Mouse (Mus musculus): ENCODE data around the gene Tspear.

The Tspear gene

GRCm38 (mm10) chr10:77794976-77795375 lies 108.6 kb downstream of the Tspear start, which contains the start of gene Gm9639:
TSS of gene Gm9639 (minus strand) at chr10:77795076.
- DNase-seq (ENCODE audit: low spot score) = peak; percentile 1

DNA sequence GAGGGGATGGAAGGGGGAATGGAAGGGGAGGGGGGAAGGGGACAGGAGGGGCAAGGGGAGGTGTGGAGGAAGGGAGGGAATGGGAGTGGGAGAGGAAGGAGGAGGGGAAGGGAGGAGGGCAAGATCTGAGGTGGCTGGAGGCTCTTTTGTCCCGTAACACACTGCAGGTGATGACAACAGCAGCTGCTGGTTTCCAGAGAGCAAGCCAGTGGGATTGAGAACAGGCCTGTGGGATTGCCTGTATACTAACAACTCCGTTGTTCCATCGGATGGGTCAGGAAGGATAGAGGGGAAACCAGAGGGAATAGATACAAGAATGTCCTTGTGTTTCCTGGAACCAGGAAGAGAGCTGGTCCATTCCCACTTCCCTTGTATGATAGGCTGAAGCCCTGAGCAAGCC lies 111.3 kb downstream of the Tspear start:
- DNase-seq (ENCODE audit: low spot score) = peak; percentile 11

DNA sequence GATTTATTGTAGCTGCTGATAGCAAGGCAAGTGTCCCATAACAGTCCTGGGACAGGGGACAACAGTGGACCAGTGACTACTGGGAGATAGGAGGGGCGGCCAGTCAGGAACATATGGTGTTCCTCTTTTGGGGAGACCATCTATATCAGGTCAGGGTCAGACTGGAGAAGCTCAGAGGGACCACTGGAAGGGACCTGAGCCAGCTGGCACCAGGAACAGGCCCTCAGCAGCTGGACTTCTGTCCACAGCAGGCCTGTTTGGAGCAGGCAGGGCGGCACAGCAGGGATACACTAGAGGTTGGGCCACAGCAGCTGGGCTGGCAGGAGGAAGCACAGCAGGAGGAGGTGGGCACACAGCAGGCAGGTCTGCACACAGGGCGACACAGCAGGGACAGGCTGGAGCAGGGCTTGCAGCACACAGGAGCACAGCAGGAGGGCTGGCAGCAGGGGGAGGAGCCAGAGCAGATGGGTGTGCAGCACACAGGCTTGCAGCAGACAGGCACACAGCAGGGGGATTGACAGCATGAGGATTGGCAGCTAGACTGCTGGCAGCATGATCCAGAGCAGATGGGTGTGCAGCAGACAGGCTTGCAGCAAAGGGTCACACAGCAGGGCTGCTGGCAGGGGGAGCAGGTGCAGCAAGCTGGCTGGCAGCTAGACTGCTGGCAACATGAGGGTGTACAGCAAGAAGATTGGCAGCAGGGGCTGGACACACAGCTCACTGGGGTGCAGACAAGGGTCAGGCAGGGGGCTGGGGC lies 112.0 kb downstream of the Tspear start:
- peak; percentile 18 for DNase-seq (ENCODE audit: low spot score)

GRCm38 (mm10) chr10:77798921-77799508 lies 112.6 kb downstream of the Tspear start, which contains the start of gene Gm19668:
TSS of gene Gm19668 (minus strand) at chr10:77799133.
- DNase-seq (ENCODE audit: low spot score) = peak; percentile 16

DNA sequence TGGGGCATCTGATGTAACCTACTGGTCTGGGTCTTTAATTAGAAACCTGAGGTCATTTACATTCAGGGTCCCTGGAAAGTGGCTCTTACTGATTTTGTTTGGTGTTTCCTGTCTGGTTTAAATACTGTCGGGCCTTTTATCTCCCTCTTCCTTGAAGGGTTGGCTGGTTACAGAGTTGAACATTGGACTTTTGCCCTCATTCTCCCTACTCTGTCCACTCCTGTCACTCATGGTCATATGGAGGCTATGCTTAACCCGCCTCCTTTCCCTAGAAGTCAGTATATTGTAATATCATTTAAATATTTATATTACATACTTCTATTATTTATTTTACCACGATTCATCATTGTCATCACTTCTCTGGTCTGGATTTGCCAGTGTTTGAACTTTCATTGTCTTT lies 117.7 kb downstream of the Tspear start:
- peak; percentile 0 for DNase-seq (ENCODE audit: low spot score)

DNA sequence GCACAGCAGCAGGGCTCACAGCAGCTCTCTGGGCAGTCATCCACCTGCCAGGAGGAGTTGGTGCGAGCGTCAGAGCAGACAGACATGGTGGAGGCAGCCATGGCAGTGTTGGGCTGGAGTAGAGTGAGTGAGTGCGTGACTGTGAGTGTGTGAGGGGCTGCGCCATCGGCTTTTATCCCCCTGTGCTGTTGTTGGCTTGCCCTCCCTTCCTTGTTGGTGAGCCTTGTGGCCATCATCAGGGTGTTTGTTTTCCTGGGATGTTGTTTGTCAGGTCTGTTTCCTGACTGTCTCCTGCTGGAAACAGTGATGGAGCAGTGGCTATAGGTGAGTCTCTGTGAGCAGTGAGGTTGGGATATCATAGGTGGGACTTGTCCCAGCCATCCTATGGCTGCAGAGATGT lies 125.4 kb downstream of the Tspear start, which contains the start of gene Gm9507:
TSS of gene Gm9507 (minus strand) at position 101 of the 400 bp plus-strand sequence.
- no peak for DNase-seq (ENCODE audit: low spot score)

DNA sequence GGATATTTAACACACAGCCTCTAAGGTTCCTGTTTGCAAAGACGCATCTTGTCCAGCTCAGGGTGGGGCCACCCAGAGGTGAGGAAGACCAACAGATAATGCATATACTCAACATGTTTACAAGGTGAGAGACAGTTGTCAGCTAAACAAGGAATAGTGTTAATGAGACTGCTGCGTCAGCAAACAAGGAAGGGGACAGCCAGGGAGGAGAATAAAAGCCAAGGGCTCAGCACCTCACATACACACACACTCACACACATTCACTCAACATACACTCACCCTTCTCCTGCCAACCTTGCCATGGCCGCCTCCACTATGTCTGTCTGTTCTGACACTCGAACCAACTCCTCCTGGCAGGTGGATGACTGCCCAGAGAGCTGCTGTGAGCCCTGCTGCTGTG lies 128.0 kb downstream of the Tspear start, which contains the start of gene Gm2696:
TSS of gene Gm2696 (plus strand) at position 301 of the 400 bp plus-strand sequence.
- no peak for DNase-seq (ENCODE audit: low spot score)

GRCm38 (mm10) chr10:77815514-77815913 lies 129.1 kb downstream of the Tspear start:
- no peak for DNase-seq (ENCODE audit: low spot score)

GRCm38 (mm10) chr10:77818523-77818922 lies 132.2 kb downstream of the Tspear start:
- no peak for DNase-seq (ENCODE audit: low spot score)

- no peak for DNase-seq (ENCODE audit: low spot score)
Measured at GRCm38 (mm10) chr10:77819203-77819602, 132.8 kb downstream of the Tspear start.

DNA sequence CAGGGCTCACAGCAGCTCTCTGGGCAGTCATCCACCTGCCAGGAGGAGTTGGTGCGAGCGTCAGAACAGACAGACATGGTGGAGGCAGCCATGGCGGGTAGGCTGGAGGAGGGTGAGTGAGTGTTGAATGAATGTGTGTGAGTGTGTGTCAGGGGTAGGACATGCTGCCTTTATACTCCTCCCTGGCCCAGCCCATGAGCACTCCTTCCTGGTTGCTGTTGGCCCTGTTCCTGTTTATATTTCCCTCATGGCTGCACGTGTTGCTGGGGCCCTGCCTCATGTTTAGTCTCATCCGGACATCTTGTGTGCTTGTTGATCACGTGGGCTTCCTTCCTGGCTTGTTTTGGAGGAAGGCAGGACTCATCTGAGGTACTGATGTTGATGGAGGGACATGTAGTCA lies 140.6 kb downstream of the Tspear start, which contains the start of gene Krtap10-4:
TSS of gene Krtap10-4 (minus strand) at position 145 of the 400 bp plus-strand sequence.
- DNase-seq (ENCODE audit: low spot score) = no peak

- no peak for DNase-seq (ENCODE audit: low spot score)
Measured at GRCm38 (mm10) chr10:77835647-77836046, 149.3 kb downstream of the Tspear start, which contains the start of gene Krtap10-10. TSS of gene Krtap10-10 (plus strand) at chr10:77835947.

- DNase-seq (ENCODE audit: low spot score) = no peak
Measured at GRCm38 (mm10) chr10:77839006-77839405, 152.6 kb downstream of the Tspear start.

GRCm38 (mm10) chr10:77846503-77846902 lies 160.1 kb downstream of the Tspear start, which contains the start of gene Gm36176:
TSS of gene Gm36176 (plus strand) at chr10:77846803.
- no peak for DNase-seq (ENCODE audit: low spot score)

DNA sequence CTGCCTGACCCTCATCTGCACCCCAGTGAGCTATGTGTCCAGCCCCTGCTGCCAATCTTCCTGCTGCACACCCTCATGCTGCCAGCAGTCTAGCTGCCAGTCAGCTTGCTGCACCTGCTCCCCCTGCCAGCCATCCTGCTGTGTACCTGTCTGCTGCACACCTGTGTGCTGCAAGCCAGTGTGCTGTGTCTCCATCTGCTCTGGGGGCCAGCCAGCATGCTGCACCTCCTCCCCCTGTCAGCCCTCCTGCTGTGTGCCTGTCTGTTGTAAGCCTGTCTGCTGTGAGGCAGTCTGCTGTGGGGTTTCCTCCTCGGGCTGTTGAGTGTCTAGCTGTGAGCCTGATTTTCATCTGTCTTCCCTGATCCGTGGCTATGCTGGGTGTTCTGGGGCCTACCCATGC lies 160.6 kb downstream of the Tspear start:
- DNase-seq (ENCODE audit: low spot score) = no peak

- DNase-seq (ENCODE audit: low spot score) = no peak
Measured at GRCm38 (mm10) chr10:77847538-77847937, 161.2 kb downstream of the Tspear start.

- DNase-seq (ENCODE audit: low spot score) = no peak
Measured at GRCm38 (mm10) chr10:77852559-77852958, 166.2 kb downstream of the Tspear start, which contains the start of gene Gm10318. TSS of gene Gm10318 (plus strand) at chr10:77852859.

GRCm38 (mm10) chr10:77861675-77862074 lies 175.3 kb downstream of the Tspear start, which contains the start of gene Gm3285:
TSS of gene Gm3285 (plus strand) at chr10:77861975.
- DNase-seq (ENCODE audit: low spot score) = no peak

- peak; percentile 73 for DNase-seq (ENCODE audit: low spot score)
Measured at GRCm38 (mm10) chr10:77864067-77864761, 177.8 kb downstream of the Tspear start.

- no peak for DNase-seq (ENCODE audit: low spot score)
Measured at GRCm38 (mm10) chr10:77864762-77865143, 178.4 kb downstream of the Tspear start.

DNA sequence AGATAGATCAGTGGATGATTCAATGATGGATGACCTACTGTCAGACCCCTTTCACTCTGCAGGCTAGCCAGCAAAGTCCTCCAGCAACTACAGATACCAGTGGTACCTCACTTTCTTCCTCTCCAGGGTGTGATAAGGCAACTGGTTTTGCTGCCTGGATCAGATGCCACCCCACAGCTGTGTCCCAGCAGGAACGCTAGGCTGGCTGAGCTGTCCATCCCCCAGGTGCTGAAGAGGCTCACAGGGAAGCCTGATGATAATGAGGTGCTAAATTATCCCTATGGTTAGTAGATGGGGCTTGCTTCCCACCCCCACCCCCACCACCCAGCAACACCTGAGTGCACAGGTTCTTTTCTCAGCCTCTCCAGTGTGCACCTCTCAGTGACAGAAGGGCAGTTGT lies 181.2 kb downstream of the Tspear start:
- no peak for DNase-seq (ENCODE audit: low spot score)

DNA sequence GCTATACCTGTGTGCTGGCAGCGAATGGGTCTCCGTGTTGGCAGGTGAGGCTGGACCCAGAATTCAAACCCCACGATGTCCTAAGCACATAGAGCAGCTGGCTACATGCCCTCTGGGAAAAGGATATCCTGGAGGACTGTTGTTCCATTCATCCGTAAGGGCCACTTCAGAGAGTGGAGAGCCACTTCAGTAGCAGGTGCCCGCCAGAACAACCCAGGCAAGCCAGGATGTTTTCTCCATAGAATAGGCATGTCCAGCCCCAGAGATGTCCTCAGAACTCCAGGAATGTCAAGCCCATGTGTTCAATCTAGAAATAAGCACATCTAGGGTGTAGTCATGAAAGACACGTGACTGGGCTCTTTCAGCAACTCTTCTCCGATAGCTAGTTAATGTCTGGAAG lies 183.3 kb downstream of the Tspear start:
- DNase-seq (ENCODE audit: low spot score) = no peak

All from retina, embryonic 14.5 days (tissue).